In the genomic region with DNA sequence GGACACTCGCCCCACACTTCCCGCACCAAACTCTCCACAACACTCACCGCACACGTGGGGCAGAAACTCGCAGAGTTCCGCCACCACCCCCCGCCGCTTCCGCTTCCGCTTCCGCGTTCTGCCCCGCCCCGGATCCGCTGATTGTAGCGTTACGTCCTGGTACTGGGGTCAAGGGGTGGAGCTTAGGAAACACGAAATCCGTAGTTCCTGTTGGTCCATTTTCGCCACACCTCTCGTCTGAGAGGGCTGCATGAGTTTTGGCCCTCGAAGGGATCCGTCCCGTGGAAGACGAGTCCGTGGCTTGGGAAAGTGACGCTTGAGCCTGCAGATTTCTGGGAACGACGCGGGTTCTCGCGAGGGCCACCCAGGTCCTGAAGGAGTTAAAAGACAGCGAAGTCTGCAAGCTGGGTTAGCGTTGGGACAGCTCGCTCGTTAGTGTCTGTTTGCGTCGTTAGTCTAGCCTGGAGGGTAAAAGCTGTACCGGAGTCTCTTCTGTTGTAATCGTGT, we compare ENCODE assay signal across 8 mouse cellular contexts. TPM values are rescaled to one million over a fixed set of nuclear protein-coding genes. Genes with fewer than 3 reads are reported as not detected.
DNase-seq lines count a peak whose midpoint lies in the region; ATAC-seq and TF ChIP-seq lines count a peak whose summit lies in the region.

A gene (minus strand): TSS at position 81 of the 507 bp plus-strand sequence.

- peaks cover 8% of the 10 kb centered on the region for H3K36me3 ChIP-seq in embryonic facial prominence, embryonic 13.5 days
- H3K36me3 ChIP-seq in kidney, adult 2 months (ENCODE audit: control insufficient read depth, insufficient read depth, low read length): no peaks in the 10 kb centered on the region
- peaks cover 9% of the 10 kb centered on the region for H3K36me3 ChIP-seq in limb, embryonic 12.5 days
- H3K36me3 ChIP-seq in midbrain, embryonic 15.5 days (replicated peaks): 0 out of 2 replicates have a peak, but pooled peaks cover 3% of the 10 kb centered on the region
- peaks cover 6% of the 10 kb centered on the region for H3K36me3 ChIP-seq in spleen, adult 2 months (ENCODE audit: control insufficient read depth, insufficient read depth, low read length)

- peak; percentile 96 for DNase-seq in 3134 (ENCODE audit: extremely low read depth, insufficient read length, low spot score)
- DNase-seq in adrenal gland, postnatal 36 days: peak; percentile 95 to 96
- DNase-seq in heart, adult 18-20 months: peak; percentile 98 to 99
- peak; percentile 99 for DNase-seq in kidney, adult 2 months
- DNase-seq in spleen, adult 2 months (ENCODE audit: low read depth in 1 of 2, low spot score in 2 of 2): peak; percentile 92 to 94

- no peaks in the 10 kb centered on the region for H3K9me3 ChIP-seq in embryonic facial prominence, embryonic 13.5 days
- no peaks in the 10 kb centered on the region for H3K9me3 ChIP-seq in limb, embryonic 12.5 days
- no peaks in the 10 kb centered on the region for H3K9me3 ChIP-seq in midbrain, embryonic 15.5 days

- no peaks in the 10 kb centered on the region for H3K27me3 ChIP-seq in embryonic facial prominence, embryonic 13.5 days
- no peaks in the 10 kb centered on the region for H3K27me3 ChIP-seq in kidney, adult 2 months (replicated peaks; ENCODE audit: control insufficient read depth, insufficient read depth, low read length)
- H3K27me3 ChIP-seq in limb, embryonic 12.5 days: no peaks in the 10 kb centered on the region
- H3K27me3 ChIP-seq in midbrain, embryonic 15.5 days (replicated peaks): no peaks in the 10 kb centered on the region
- no peaks in the 10 kb centered on the region for H3K27me3 ChIP-seq in spleen, adult 2 months (ENCODE audit: control insufficient read depth, insufficient read depth, low read length)

- peak within 1 kb of the TSS; percentile 73 for H3K4me2 ChIP-seq in embryonic facial prominence, embryonic 13.5 days
- H3K4me2 ChIP-seq in limb, embryonic 12.5 days: peak within 1 kb of the TSS; percentile 80
- H3K4me2 ChIP-seq in midbrain, embryonic 15.5 days: peak within 1 kb of the TSS; percentile 93

- H3K27ac ChIP-seq in embryonic facial prominence, embryonic 13.5 days: peak within 1 kb of the TSS; percentile 93
- H3K27ac ChIP-seq in kidney, adult 2 months (ENCODE audit: insufficient read depth, low read depth, low read length): peak within 1 kb of the TSS; percentile 71
- H3K27ac ChIP-seq in limb, embryonic 12.5 days: peak within 1 kb of the TSS; percentile 94
- H3K27ac ChIP-seq in midbrain, embryonic 15.5 days: peak within 1 kb of the TSS; percentile 91
- peak within 1 kb of the TSS; percentile 68 for H3K27ac ChIP-seq in spleen, adult 2 months (ENCODE audit: insufficient read depth, low read length)

- H3K9ac ChIP-seq in embryonic facial prominence, embryonic 13.5 days: peak within 1 kb of the TSS; percentile 85
- peak within 1 kb of the TSS; percentile 76 for H3K9ac ChIP-seq in limb, embryonic 12.5 days (replicated peaks)
- H3K9ac ChIP-seq in midbrain, embryonic 15.5 days: peak within 1 kb of the TSS; percentile 67

- ATAC-seq in embryonic facial prominence, embryonic 13.5 days (ENCODE audit: insufficient number of reproducible peaks, insufficient read depth, low FRiP score, low TSS enrichment, low read depth): peak; percentile 96
- ATAC-seq in limb, embryonic 12.5 days (ENCODE audit: insufficient number of reproducible peaks, insufficient read depth, low FRiP score, low TSS enrichment, low read depth): peak; percentile 94
- peak; percentile 98 for ATAC-seq in midbrain, embryonic 15.5 days (replicated peaks)

- TF ChIP-seq CTCF in kidney, adult 2 months (conservative IDR thresholded peaks at IDR 0.05; ENCODE audit: insufficient read depth, insufficient read length, low read depth, low read length): no peak
- no peak for TF ChIP-seq CTCF in spleen, adult 2 months (IDR thresholded peaks at IDR 0.05; ENCODE audit: extremely low read depth, insufficient read depth, insufficient read length, insufficient replicate concordance)

- H3K4me3 ChIP-seq in embryonic facial prominence, embryonic 13.5 days: peak within 1 kb of the TSS; percentile 79
- peak within 1 kb of the TSS; percentile 73 for H3K4me3 ChIP-seq in kidney, adult 2 months (ENCODE audit: insufficient read depth, low read depth, low read length)
- H3K4me3 ChIP-seq in limb, embryonic 12.5 days (replicated peaks): peak within 1 kb of the TSS; percentile 77
- peak within 1 kb of the TSS; percentile 94 for H3K4me3 ChIP-seq in midbrain, embryonic 15.5 days
- peak within 1 kb of the TSS; percentile 88 for H3K4me3 ChIP-seq in spleen, adult 2 months (ENCODE audit: extremely low read depth, insufficient read depth, insufficient read length)

- TF ChIP-seq POLR2A in kidney, adult 2 months (IDR thresholded peaks at IDR 0.05; ENCODE audit: low read depth, low read length): peak; percentile 91
- TF ChIP-seq POLR2A in spleen, adult 2 months (IDR thresholded peaks at IDR 0.05; ENCODE audit: low read depth, low read length): peak; percentile 70

- under 1% methylated on average over 40 of the region's 40 CpGs for WGBS in embryonic facial prominence, embryonic 13.5 days
- under 1% methylated on average over 40 of the region's 40 CpGs for WGBS in kidney, adult 2 months
- WGBS in limb, embryonic 12.5 days: under 1% methylated on average over 40 of the region's 40 CpGs
- WGBS in midbrain, embryonic 15.5 days: under 1% methylated on average over 40 of the region's 40 CpGs
- WGBS in spleen, adult 2 months: under 1% methylated on average over 40 of the region's 40 CpGs

- H3K4me1 ChIP-seq in embryonic facial prominence, embryonic 13.5 days: peaks cover 20% of the 10 kb centered on the region
- H3K4me1 ChIP-seq in kidney, adult 2 months (ENCODE audit: control insufficient read depth, insufficient read depth, low read length): peaks cover 9% of the 10 kb centered on the region
- H3K4me1 ChIP-seq in limb, embryonic 12.5 days (replicated peaks): peaks cover 19% of the 10 kb centered on the region
- H3K4me1 ChIP-seq in midbrain, embryonic 15.5 days: peaks cover 22% of the 10 kb centered on the region
- H3K4me1 ChIP-seq in spleen, adult 2 months (ENCODE audit: control insufficient read depth, insufficient read depth, insufficient read length): peaks cover 2% of the 10 kb centered on the region; the same call in 1 of the 2 replicates

RNA-seq across cellular contexts. Expression of the gene that starts here (rescaled TPM):
- 100 to 1,000 TPM in 1 of 2 experiments, 10 to 100 TPM in 1; 100.0 to 130 TPM for total RNA-seq in adrenal gland, postnatal 36 days (2021)
- polyA plus RNA-seq in embryonic facial prominence, embryonic 13.5 days (2015; fragmentation: Nextera tagmentation; extraction: Ambion mirVana): 78.6 and 83.0 TPM in 2 replicates
- 10 to 100 TPM; 32.0 to 34.1 TPM for total RNA-seq in heart, adult 18-20 months (2021)
- polyA plus RNA-seq in kidney, adult 2 months (2012; rRNA removed): 13.1 and 15.2 TPM in 2 replicates
- 86.8 and 95.5 TPM in 2 replicates for polyA plus RNA-seq in limb, embryonic 12.5 days (2016; fragmentation: Nextera tagmentation; extraction: Ambion mirVana)
- 52.4 and 56.2 TPM in 2 replicates for polyA plus RNA-seq in midbrain, embryonic 15.5 days (2015; fragmentation: Nextera tagmentation; extraction: Ambion mirVana)
- 10.5 and 14.2 TPM in 2 replicates for polyA plus RNA-seq in spleen, adult 2 months (2012; rRNA removed)

Comparison
In these comparisons a context has a peak if more than half of its experiments do, and no peak if none do; other contexts are left out.
1. Peak in every context shown above with its lines: DNase-seq, ATAC-seq, H3K4me3 ChIP-seq and H3K27ac ChIP-seq.